In genomic region chr11:86734993-86735392, GRCm38 (mm10) we compare ENCODE assay signal across 18 mouse cellular contexts. TPM values are rescaled to one million over a fixed set of nuclear protein-coding genes. Genes with fewer than 3 reads are reported as not detected.
DNase-seq lines count a peak whose midpoint lies in the region; ATAC-seq and TF ChIP-seq lines count a peak whose summit lies in the region.
"Had no signal": no experiment of that assay in that cellular context is flagged by ENCODE, and none has a peak within 500 bp of the region (broad histone marks: within the 10 kb centered on the region; RNA-seq: fewer than 3 reads in every experiment).

No protein-coding gene starts in this region.

- H3K9ac ChIP-seq in heart, adult 2 months (ENCODE audit: low read depth, low read length) = no peak overlapping the region
- peak overlapping the region; percentile 22; the same call in 1 of the 2 replicates for H3K9ac ChIP-seq in heart, embryonic 14.5 days (ENCODE audit: low read length)
- no peak overlapping the region for H3K9ac ChIP-seq in heart, embryonic 12.5 days
- H3K9ac ChIP-seq in midbrain, embryonic 12.5 days (replicated peaks) = no peak overlapping the region
- no peak overlapping the region for H3K9ac ChIP-seq in midbrain, embryonic 14.5 days (replicated peaks; ENCODE audit: low read length)
- H3K9ac ChIP-seq: forebrain, embryonic 13.5 days; forebrain, postnatal 0 days; hindbrain, embryonic 13.5 days had no signal

- no peak overlapping the region for H3K4me3 ChIP-seq in heart, adult 2 months
- no peak overlapping the region for H3K4me3 ChIP-seq in heart, embryonic 14.5 days (ENCODE audit: control insufficient read depth in 1 of 2, insufficient read depth in 1 of 2, low read depth in 1 of 2, low read length in 2 of 2)
- H3K4me3 ChIP-seq in heart, embryonic 12.5 days = no peak overlapping the region
- H3K4me3 ChIP-seq in midbrain, embryonic 12.5 days = no peak overlapping the region
- no peak overlapping the region for H3K4me3 ChIP-seq in midbrain, embryonic 14.5 days (replicated peaks; ENCODE audit: low read depth, low read length)
- no peak overlapping the region for H3K4me3 ChIP-seq in thymus, adult 2 months (ENCODE audit: control insufficient read depth, insufficient read depth, low read length)
- H3K4me3 ChIP-seq: embryonic facial prominence, embryonic 10.5 days; forebrain, embryonic 13.5 days; hindbrain, embryonic 13.5 days had no signal

- DNase-seq in heart, adult 2 months = no peak
- no peak for DNase-seq in heart, postnatal 25 days (ENCODE audit: low spot score)
- DNase-seq in midbrain, embryonic 14.5 days = no peak
- DNase-seq in thymus, adult 2 months = no peak
- DNase-seq: adrenal gland, adult 2 months; adrenal gland, postnatal 25 days; cerebellum, adult 18-20 months; cerebellum, postnatal 10 days; forebrain, postnatal 0 days; gastrocnemius, postnatal 36 days; kidney, adult 11 months had no signal

- H3K4me2 ChIP-seq in heart, embryonic 14.5 days (ENCODE audit: low read length) = no peak overlapping the region
- H3K4me2 ChIP-seq in heart, embryonic 12.5 days = no peak overlapping the region
- no peak overlapping the region for H3K4me2 ChIP-seq in midbrain, embryonic 12.5 days (replicated peaks)
- no peak overlapping the region for H3K4me2 ChIP-seq in midbrain, embryonic 14.5 days (ENCODE audit: low read length)
- H3K4me2 ChIP-seq: forebrain, embryonic 13.5 days; hindbrain, embryonic 13.5 days had no signal

- TF ChIP-seq EP300 in heart, adult 2 months (IDR thresholded peaks at IDR 0.05; ENCODE audit: insufficient read depth, low read depth, low read length) = no peak

- H3K36me3 ChIP-seq in heart, adult 2 months (ENCODE audit: control insufficient read depth, insufficient read depth, low read length) = peaks cover 60% of the 10 kb centered on the region
- peaks cover 48% of the 10 kb centered on the region for H3K36me3 ChIP-seq in heart, embryonic 14.5 days (ENCODE audit: control insufficient read depth, insufficient read depth, low read length)
- peaks cover 28% of the 10 kb centered on the region for H3K36me3 ChIP-seq in heart, embryonic 12.5 days
- H3K36me3 ChIP-seq in midbrain, embryonic 12.5 days = peaks cover 24% of the 10 kb centered on the region
- H3K36me3 ChIP-seq in midbrain, embryonic 14.5 days (ENCODE audit: control insufficient read depth, insufficient read depth, low read length) = peaks cover 30% of the 10 kb centered on the region
- peaks cover 51% of the 10 kb centered on the region for H3K36me3 ChIP-seq in thymus, adult 2 months (ENCODE audit: control insufficient read depth, insufficient read depth, low read length)

- WGBS in heart, adult 2 months = 53% methylated on average over 4 of the region's 4 CpGs
- WGBS in heart, embryonic 14.5 days = 70% methylated on average over 4 of the region's 4 CpGs
- WGBS in heart, embryonic 12.5 days = 81% methylated on average over 4 of the region's 4 CpGs
- 91% methylated on average over 4 of the region's 4 CpGs for WGBS in midbrain, embryonic 12.5 days
- 82% methylated on average over 4 of the region's 4 CpGs for WGBS in midbrain, embryonic 14.5 days
- WGBS in thymus, adult 2 months = 94% methylated on average over 4 of the region's 4 CpGs

- peaks cover 5% of the 10 kb centered on the region; the same call in 1 of the 2 replicates for H3K79me2 ChIP-seq in heart, adult 2 months (replicated peaks; ENCODE audit: control insufficient read depth, insufficient read depth, low read length)

- intact Hi-C loops in heart, adult 2 months (cut with DNase I) = no loop called here
- intact Hi-C loops in heart, postnatal 25 days (cut with DNase I) = no loop called here

- no peak for TF ChIP-seq CTCF in heart, adult 2 months (IDR thresholded peaks at IDR 0.05)
- no peak for TF ChIP-seq CTCF in thymus, adult 2 months (IDR thresholded peaks at IDR 0.05; ENCODE audit: borderline replicate concordance, control insufficient read depth, extremely low read depth, insufficient read depth, low read length, poor library complexity)

- H3K9me3 ChIP-seq in heart, embryonic 14.5 days (ENCODE audit: control insufficient read depth, low read length) = no peaks in the 10 kb centered on the region
- H3K9me3 ChIP-seq in heart, embryonic 12.5 days (replicated peaks) = no peaks in the 10 kb centered on the region
- H3K9me3 ChIP-seq in midbrain, embryonic 12.5 days = no peaks in the 10 kb centered on the region
- no peaks in the 10 kb centered on the region for H3K9me3 ChIP-seq in midbrain, embryonic 14.5 days (ENCODE audit: control insufficient read depth, low read length)
- H3K9me3 ChIP-seq: embryonic facial prominence, embryonic 10.5 days; forebrain, embryonic 13.5 days; hindbrain, embryonic 13.5 days had no signal

- peaks cover 5% of the 10 kb centered on the region for H3K4me1 ChIP-seq in heart, adult 2 months (ENCODE audit: control insufficient read depth, insufficient read depth, low read length)
- peaks cover 4 to 48% of the 10 kb centered on the region in 2 experiments; a peak in 3 of 4 replicates for H3K4me1 ChIP-seq in heart, embryonic 14.5 days (ENCODE audit: control insufficient read depth in 2 of 2, insufficient read depth in 2 of 2, low read length in 2 of 2)
- peaks cover 21% of the 10 kb centered on the region for H3K4me1 ChIP-seq in heart, embryonic 12.5 days (replicated peaks)
- H3K4me1 ChIP-seq in midbrain, embryonic 12.5 days = no peaks in the 10 kb centered on the region; the same call in 1 of the 2 replicates
- H3K4me1 ChIP-seq in midbrain, embryonic 14.5 days (ENCODE audit: control insufficient read depth, insufficient read depth, low read length) = no peaks in the 10 kb centered on the region
- H3K4me1 ChIP-seq in thymus, adult 2 months (replicated peaks; ENCODE audit: control insufficient read depth, insufficient read depth, low read length) = no peaks in the 10 kb centered on the region
- H3K4me1 ChIP-seq: embryonic facial prominence, embryonic 10.5 days; forebrain, embryonic 13.5 days; hindbrain, embryonic 13.5 days had no signal

- TF ChIP-seq POLR2A in heart, adult 2 months (IDR thresholded peaks at IDR 0.05; ENCODE audit: insufficient read depth, low read depth, low read length) = no peak
- no peak for TF ChIP-seq POLR2A in thymus, adult 2 months (IDR thresholded peaks at IDR 0.05; ENCODE audit: control insufficient read depth, extremely low read depth, insufficient read depth, low read length, poor library complexity)

- H3K27me3 ChIP-seq in heart, adult 2 months (ENCODE audit: control insufficient read depth, insufficient read depth, low read length) = no peaks in the 10 kb centered on the region
- H3K27me3 ChIP-seq in heart, embryonic 14.5 days (ENCODE audit: control insufficient read depth, insufficient read depth, low read length) = no peaks in the 10 kb centered on the region
- no peaks in the 10 kb centered on the region for H3K27me3 ChIP-seq in heart, embryonic 12.5 days (replicated peaks)
- no peaks in the 10 kb centered on the region for H3K27me3 ChIP-seq in midbrain, embryonic 12.5 days
- H3K27me3 ChIP-seq in midbrain, embryonic 14.5 days (ENCODE audit: control insufficient read depth, insufficient read depth, low read length) = no peaks in the 10 kb centered on the region
- H3K27me3 ChIP-seq in thymus, adult 2 months (ENCODE audit: control insufficient read depth, insufficient read depth, low read length) = no peaks in the 10 kb centered on the region
- H3K27me3 ChIP-seq: forebrain, embryonic 13.5 days; hindbrain, embryonic 13.5 days had no signal

- ATAC-seq in heart, embryonic 14.5 days (ENCODE audit: insufficient number of reproducible peaks, insufficient read depth, low FRiP score, low read depth) = no peak
- ATAC-seq in heart, embryonic 12.5 days (ENCODE audit: insufficient number of reproducible peaks, low FRiP score) = no peak
- no peak for ATAC-seq in midbrain, embryonic 12.5 days (ENCODE audit: low FRiP score, low read depth)
- ATAC-seq in midbrain, embryonic 14.5 days (ENCODE audit: low FRiP score, low TSS enrichment) = no peak
- ATAC-seq: forebrain, embryonic 13.5 days; forebrain, postnatal 0 days; hindbrain, postnatal 0 days had no signal

- peak overlapping the region; percentile 64 for H3K27ac ChIP-seq in heart, adult 2 months
- peak overlapping the region in 1 of 2 experiments; percentile 59; a peak in 1 of 4 replicates for H3K27ac ChIP-seq in heart, embryonic 14.5 days (replicated peaks in 1 of 2; ENCODE audit: control insufficient read depth in 1 of 2, insufficient read depth in 1 of 2, low read depth in 2 of 2, low read length in 2 of 2)
- no peak overlapping the region for H3K27ac ChIP-seq in heart, embryonic 12.5 days (ENCODE audit: poor library complexity, severe bottlenecking)
- H3K27ac ChIP-seq in midbrain, embryonic 12.5 days (replicated peaks) = peak overlapping the region; percentile 35; the same call in 1 of the 2 replicates
- no peak overlapping the region for H3K27ac ChIP-seq in midbrain, embryonic 14.5 days (replicated peaks; ENCODE audit: low read depth, low read length)
- no peak overlapping the region for H3K27ac ChIP-seq in thymus, adult 2 months (ENCODE audit: control insufficient read depth, insufficient read depth, low read length)
- H3K27ac ChIP-seq: embryonic facial prominence, embryonic 10.5 days; forebrain, embryonic 13.5 days; hindbrain, embryonic 13.5 days; hindbrain, postnatal 0 days had no signal

RNA-seq across cellular contexts. Expression of gene Cltc, which starts 22.4 kb away (rescaled TPM):
- total RNA-seq in heart, adult 2 months (2021) = 100 to 1,000 TPM; 143 to 147 TPM
- 63.2 and 101 TPM in 2 replicates for polyA plus RNA-seq in heart, adult 2 months (2012; rRNA removed)
- 100 to 1,000 TPM; 136 to 155 TPM for total RNA-seq in heart, postnatal 25 days (2021)
- polyA plus RNA-seq in heart, embryonic 14.5 days (2014; fragmentation: Nextera tagmentation; extraction: Ambion mirVana) = 172 and 177 TPM in 2 replicates
- polyA plus RNA-seq in heart, embryonic 12.5 days (2016; fragmentation: Nextera tagmentation; extraction: Ambion mirVana) = 194 and 206 TPM in 2 replicates
- 165 and 169 TPM in 2 replicates for polyA plus RNA-seq in midbrain, embryonic 12.5 days (2016; fragmentation: Nextera tagmentation; extraction: Ambion mirVana)
- 155 and 220 TPM in 2 replicates for polyA plus RNA-seq in midbrain, embryonic 14.5 days (2014; fragmentation: Nextera tagmentation; extraction: Ambion mirVana)
- polyA plus RNA-seq in thymus, adult 2 months (2012; rRNA removed) = 70.7 and 77.3 TPM in 2 replicates

RNA-seq across cellular contexts. Expression of gene Ptrh2, which starts 51.2 kb away (rescaled TPM):
- 1 to 10 TPM; 5.9 to 6.4 TPM for total RNA-seq in heart, adult 2 months (2021)
- polyA plus RNA-seq in heart, adult 2 months (2012; rRNA removed) = 3.7 and 5.2 TPM in 2 replicates
- total RNA-seq in heart, postnatal 25 days (2021) = 1 to 10 TPM; 6.3 to 6.5 TPM
- polyA plus RNA-seq in heart, embryonic 14.5 days (2014; fragmentation: Nextera tagmentation; extraction: Ambion mirVana) = 21.5 and 22.3 TPM in 2 replicates
- 21.5 TPM in 2 replicates for polyA plus RNA-seq in heart, embryonic 12.5 days (2016; fragmentation: Nextera tagmentation; extraction: Ambion mirVana)
- polyA plus RNA-seq in midbrain, embryonic 12.5 days (2016; fragmentation: Nextera tagmentation; extraction: Ambion mirVana) = 36.8 and 37.7 TPM in 2 replicates
- polyA plus RNA-seq in midbrain, embryonic 14.5 days (2014; fragmentation: Nextera tagmentation; extraction: Ambion mirVana) = 30.3 and 34.9 TPM in 2 replicates
- polyA plus RNA-seq in thymus, adult 2 months (2012; rRNA removed) = 4.3 and 5.2 TPM in 2 replicates

RNA-seq across cellular contexts. Expression of gene Vmp1, which starts 51.4 kb away (rescaled TPM):
- 10 to 100 TPM; 58.2 to 66.9 TPM for total RNA-seq in heart, adult 2 months (2021)
- polyA plus RNA-seq in heart, adult 2 months (2012; rRNA removed) = 34.0 and 59.2 TPM in 2 replicates
- 10 to 100 TPM; 63.1 to 66.1 TPM for total RNA-seq in heart, postnatal 25 days (2021)
- polyA plus RNA-seq in heart, embryonic 14.5 days (2014; fragmentation: Nextera tagmentation; extraction: Ambion mirVana) = 98.5 and 101 TPM in 2 replicates
- 104 and 109 TPM in 2 replicates for polyA plus RNA-seq in heart, embryonic 12.5 days (2016; fragmentation: Nextera tagmentation; extraction: Ambion mirVana)
- 87.4 and 92.9 TPM in 2 replicates for polyA plus RNA-seq in midbrain, embryonic 12.5 days (2016; fragmentation: Nextera tagmentation; extraction: Ambion mirVana)
- 129 TPM in 2 replicates for polyA plus RNA-seq in midbrain, embryonic 14.5 days (2014; fragmentation: Nextera tagmentation; extraction: Ambion mirVana)
- polyA plus RNA-seq in thymus, adult 2 months (2012; rRNA removed) = 33.3 and 36.7 TPM in 2 replicates

Comparison
In these comparisons a context has a peak if more than half of its experiments do, and no peak if none do; other contexts are left out.
1. H3K27ac ChIP-seq: peak in heart, adult 2 months (single experiment) and midbrain, embryonic 12.5 days (single experiment); none in heart, embryonic 12.5 days (single experiment), midbrain, embryonic 14.5 days (single experiment) and thymus, adult 2 months (single experiment).